Mouse (Mus musculus) heart, postnatal 36 days (tissue): ENCODE measurements at regions not wholly inside any gene's neighbourhood (a gene's known extent, or its start where the extent isn't known, plus 50 kb on each side); places are given as distances from the start of the nearest gene placed in this dataset.

Source experiments
- DNase-seq, 2 experiments: peaks; one replicate each; pipeline ENCODE4 v3.0.0; 2021 to 2022
- intact Hi-C: fragments of 180-260 bp; cut with DNase I; formaldehyde crosslinking; loops from one replicate; pipeline ENCODE4 v1.15.1; 2025

DNA sequence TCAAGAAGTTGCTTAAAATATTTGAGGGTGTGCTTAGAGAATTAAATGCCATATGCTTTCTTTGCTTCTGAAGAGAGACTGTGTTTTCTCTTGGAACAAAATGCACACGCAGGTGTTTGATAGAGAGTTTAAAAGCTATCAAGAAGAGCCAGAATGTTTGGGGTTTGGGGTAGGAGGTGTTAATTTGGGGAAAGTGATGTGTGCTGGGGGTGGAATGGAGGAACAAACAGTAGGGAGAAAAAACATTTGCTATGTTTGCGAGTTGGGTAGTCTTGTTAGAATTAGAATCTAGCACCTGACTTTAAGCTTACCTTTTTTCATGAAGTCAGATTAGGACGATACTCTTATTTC is 1248.9 kb upstream of the Zeb2 start:
- intact Hi-C loops = no loop called here
- no peak for DNase-seq

DNA sequence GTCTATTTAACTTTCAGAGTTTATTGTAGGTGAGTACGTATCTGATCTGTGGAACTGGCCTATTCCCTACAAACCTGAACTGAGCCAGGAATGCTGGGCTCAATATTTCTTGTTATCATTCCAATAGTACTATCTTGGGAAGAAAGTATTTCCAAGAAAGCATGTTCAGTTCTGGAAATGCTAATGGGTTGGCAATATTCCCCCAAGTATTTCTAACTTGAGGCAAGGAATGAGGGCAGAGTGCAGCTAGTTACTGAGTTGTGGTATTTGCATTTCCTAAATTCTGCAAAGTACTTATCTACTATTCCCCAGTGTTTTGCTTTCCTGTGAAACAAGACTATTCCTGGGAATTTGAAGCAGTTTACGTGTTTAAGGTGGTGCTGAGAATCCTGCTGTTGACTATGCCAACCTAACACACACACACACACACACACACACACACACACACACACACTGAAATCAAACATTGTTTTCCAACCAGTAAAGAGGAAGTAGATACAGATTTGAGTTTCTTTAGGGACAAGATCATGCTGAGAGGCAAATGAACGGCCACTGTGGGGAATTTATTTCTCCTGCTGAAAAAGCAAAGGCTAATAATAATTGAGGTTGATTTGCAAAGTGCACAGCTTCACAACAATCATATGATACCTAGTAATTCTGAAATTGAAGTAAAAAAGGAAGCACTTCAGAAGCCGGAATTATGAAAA is 1248.4 kb upstream of the Zeb2 start:
- no peak for DNase-seq
- intact Hi-C loops = no loop called here

DNA sequence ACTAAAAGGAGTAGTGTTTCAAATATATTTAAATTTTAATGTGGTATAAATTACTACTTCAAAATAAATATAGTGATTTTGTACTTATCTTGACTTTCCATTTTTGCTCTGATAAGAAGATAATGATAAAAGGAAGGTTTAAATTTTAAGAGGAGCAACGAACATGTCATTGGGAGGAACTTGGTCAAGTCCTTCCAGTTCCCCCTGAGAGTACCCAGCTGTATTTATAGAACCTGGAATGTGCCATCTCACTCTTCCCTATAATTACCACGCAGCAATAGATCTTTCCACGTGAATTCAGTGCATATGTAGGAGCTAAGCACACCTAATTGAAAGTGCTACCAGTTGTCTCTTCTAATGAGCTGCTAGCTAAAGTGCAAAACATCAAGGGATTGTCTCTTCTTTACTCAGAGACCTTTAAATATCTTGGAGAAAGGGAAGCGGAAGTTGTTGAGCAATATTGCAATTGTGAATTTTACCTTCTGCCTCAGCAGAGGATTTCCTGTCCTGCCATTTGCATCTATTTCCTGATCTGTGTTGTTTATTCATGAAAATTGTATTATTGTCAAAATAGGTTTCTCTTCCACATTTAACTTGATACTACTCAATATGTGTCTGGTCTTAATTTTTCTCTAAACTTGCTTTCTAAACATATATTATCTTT is 1243.0 kb upstream of the Zeb2 start:
- no peak for DNase-seq
- intact Hi-C loops = no loop called here

- DNase-seq = no peak
- intact Hi-C loops = no loop called here
These were observed 1241.0 kb upstream of the Zeb2 start for GRCm38 (mm10) chr2:46358225-46358624.

DNA sequence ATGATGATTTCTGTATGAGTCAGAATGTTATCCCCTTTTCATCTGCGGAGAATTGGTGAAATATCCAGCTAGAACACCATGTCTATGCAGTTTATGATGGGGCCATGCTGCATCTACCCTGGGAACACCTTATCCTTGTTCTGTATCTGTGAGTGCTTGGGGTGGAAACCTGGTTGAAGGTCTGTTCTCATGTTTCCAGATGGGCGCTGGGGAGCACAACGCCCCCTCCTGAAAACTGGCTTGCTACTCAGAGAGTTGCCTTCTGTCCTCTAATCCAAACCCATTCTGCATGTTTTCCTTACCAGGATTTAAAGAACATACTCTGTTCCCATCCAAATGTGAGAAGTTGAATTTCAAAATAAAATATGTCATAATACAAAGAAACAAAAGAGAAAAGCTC is 1239.5 kb upstream of the Zeb2 start:
- DNase-seq = no peak
- intact Hi-C loops = no loop called here

DNA sequence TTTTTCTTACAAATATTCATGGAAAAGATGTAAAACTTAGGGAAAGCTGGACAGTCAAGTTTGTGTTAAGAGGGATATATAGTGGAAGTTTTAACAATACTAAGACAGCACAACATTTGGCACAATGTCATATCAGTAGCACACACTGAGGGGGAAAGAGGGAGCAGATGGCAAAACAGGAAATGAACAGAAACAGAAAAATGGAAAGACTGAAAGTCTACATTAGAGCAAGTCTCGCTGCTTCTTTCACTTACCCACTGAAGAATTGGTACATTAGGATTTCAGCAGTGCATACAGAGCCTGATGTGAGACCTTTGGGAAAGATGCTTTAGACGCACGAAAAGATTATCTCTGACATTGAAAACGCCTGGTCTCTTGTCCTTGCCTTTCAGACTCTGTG is 1223.5 kb upstream of the Zeb2 start:
- intact Hi-C loops = no loop called here
- DNase-seq = no peak

DNA sequence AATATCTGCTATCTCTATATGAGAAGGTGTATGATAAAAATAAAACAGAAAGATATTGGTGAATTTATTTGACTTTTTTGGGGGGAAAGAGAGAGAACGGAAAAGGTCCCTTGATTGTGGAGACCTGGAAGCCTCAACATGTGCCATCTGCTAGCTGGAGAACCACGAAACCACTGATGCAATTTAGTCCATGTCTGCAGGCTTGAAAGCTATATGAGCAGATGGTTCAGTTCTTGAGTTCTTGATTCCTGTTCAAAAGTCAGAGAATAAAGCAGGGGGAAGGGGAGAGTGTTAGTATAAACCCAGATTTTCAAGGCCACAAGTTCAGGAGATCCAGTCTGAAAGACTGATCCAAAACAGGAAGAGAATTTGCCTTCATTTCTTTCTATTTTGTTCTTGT is 1199.5 kb upstream of the Zeb2 start:
- intact Hi-C loops = no loop called here
- DNase-seq = no peak

DNA sequence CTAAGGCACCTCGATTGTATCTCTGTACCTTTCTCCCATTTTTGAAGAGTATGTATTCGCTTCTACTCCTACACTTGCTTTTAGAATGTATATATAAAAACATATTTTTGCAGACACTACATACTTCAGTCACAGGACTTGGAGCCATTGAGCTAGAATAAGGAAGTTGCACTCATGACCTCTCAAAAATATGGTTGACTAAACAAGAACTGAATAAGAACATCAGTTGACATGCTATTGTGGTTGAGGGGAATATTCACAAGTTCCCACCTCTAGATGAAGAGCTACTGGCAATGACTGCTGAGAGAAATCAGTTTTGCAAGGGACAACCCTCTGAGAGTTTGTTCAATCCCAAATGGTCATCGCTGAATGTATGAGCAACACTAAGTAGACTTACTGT is 1198.0 kb upstream of the Zeb2 start:
- DNase-seq = no peak
- intact Hi-C loops = no loop called here

- intact Hi-C loops = no loop called here
- no peak for DNase-seq
These were observed 1190.5 kb upstream of the Zeb2 start for GRCm38 (mm10) chr2:46307582-46308153.

DNA sequence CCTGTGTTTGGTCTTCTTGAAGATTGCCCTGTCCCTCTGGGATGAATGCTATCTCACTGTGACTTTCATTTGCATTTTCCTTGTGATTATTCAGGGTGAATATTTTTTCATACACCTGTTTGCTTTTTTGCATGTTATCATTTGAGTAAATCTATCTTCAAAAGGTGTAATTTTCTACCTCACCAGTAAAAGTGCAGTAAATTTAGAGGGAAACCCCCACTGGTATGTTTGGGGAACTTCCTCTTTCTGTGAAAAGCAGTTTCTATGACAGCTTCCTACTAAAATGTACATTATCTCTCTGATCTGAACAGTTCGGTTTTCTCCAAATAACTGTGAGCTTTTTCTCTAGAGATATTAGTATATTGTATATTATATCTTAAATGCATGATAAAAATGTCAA is 1185.4 kb upstream of the Zeb2 start:
- DNase-seq = no peak
- intact Hi-C loops = no loop called here

DNA sequence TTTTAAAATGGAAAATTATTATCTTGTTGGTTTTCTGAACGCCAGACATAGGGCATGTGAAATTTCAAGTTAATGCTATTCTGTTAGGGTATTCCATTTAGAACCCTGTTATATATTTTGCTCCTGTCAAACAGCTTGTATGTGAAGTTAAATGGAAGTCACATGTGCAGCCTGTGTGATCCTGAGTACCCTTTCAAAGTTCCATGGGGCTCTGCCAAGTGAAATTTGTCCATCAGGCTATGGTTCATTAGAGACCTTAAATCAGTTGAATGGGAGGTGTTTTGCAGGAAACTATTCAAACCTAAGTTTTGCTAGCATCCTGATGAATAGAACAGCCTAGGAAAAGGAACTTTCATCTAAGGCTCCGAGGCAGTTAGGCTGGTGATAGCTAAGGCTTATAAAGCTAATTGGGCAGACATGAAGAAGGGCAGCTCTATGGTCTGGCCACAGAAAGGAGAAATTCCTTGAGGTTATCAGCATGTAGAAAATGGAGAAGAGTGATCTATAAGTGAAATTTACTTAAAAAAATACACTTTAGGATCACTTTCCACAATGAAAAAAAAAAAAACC is 1180.2 kb upstream of the Zeb2 start:
- intact Hi-C loops = no loop called here
- DNase-seq = no peak

DNA sequence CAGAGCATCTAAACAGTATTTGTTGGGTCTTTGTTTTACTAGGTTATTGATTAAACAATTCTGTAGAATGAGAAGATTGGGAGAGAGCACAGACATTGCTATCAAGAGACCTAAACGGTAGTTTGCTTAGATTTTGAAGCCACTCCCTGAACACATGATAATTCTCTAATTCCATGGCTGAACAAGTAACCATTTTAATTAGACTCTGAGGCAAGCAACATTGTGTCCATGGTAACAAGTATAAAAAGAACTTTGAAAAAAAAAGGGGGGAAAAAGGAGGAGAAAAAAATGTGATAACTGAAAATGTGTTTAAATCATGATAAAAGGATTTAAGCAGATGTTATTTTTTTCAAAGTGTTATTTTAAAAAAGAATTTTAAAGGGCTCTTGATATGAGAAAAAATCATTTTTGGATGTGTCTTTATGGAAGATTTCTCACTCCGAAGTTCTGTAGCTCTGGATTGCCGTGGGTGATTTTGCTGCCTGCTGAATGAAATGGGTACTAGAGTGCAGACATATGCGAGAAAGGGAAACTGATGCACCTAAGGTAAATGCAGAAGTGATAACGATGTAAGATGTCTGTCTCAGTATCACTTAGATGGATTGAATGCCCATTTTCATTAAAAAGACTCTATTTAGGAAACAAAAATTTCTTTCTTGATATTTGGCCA is 1166.9 kb upstream of the Zeb2 start:
- DNase-seq = no peak
- intact Hi-C loops = no loop called here

DNA sequence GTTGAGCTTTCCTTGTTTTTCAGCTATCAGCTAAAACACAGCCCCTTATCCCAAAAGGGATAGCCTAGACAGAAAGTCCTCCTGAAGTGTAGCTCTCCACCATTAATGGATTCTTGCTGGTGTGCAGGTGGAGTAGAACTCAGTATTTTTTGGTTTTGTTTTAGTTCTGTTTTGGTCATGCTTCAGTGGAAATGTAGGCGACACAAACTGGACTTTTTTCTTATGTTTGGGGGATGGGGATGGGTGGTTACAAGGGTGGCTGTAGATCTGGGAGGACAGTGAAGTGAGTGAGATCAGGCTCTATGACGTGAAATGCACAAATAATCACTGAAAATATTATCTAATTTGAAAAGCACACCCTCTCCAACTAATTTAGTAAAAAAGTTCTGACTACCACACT is 1163.6 kb upstream of the Zeb2 start:
- intact Hi-C loops = no loop called here
- no peak for DNase-seq

DNA sequence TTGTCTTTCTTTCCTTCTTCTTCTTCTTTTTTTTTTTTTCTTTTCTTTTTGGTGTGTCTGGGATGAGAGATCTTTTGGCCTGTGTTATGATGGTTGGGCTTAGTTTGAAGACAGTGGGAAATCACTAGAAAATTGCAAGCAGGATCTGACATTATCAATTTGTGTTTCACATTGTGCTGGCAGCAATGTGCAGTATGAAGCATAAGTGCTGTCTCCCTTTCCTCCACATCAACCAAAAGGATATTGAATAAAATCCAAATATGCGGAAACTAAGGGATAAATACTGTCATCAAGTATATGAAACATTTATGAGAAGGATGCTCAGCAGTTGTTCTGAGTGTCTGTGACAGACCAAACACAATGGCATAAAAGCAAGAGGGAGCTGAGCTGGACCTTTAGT is 1144.4 kb upstream of the Zeb2 start:
- no peak for DNase-seq
- intact Hi-C loops = no loop called here

- intact Hi-C loops = no loop called here
- DNase-seq = no peak
These were observed 1134.4 kb upstream of the Zeb2 start for GRCm38 (mm10) chr2:46251562-46251961.

DNA sequence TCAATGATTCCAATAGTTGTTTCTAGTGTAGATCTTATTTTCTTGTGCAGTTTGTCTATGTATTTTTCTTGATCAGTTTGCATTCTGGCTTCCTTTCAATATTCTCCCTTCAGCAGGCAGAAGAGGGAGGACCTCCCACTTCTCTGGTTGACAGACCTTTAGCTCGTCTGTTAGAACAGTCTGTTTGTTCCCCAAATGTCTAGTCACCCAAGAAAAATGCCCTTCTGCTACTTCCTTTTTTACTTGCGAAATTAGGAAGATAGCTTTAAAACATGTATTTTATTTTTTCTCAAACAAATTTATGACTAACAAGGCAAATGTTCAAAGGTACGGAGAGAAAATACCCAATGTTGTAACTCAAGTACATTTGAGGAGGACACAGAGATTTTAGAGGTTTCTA is 1128.5 kb upstream of the Zeb2 start:
- DNase-seq = no peak
- intact Hi-C loops = no loop called here

DNA sequence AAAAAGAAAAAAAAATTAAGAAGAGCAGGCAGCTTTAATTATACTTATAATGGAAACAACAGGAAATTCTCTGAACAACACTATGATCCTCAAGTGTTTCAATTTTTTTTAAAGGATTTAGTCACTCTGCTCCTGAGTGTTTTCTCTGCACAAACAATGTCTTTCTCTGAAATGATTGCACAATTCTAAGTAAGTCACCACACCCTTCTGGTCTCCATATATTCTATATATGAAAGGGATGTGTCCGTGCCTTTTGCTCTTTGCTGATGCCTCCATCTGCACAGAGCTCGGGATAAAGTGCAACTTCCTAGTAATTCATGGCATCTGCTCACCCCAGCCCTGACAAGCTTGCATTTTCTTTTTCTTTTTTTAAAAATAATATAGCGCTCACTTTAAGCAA is 1127.5 kb upstream of the Zeb2 start:
- intact Hi-C loops = no loop called here
- no peak for DNase-seq

DNA sequence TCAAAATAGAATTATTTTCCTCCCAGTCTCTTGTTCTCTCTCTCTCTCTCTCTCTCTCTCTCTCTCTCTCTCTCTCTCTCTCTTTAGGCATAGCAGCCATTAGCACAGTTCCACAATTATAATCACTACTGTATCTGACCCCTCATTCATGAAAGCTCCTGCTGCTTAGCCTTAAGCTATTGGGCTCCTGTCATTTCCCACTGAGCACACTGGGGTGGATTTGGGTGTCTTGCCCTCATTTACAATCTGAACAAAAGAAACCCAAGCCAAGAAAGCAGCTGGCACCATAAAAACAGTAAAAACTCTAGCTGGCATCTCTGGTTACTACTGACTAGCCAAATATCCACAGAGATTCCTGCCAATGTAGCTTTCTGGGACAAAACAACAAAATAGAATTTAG is 1125.6 kb upstream of the Zeb2 start:
- DNase-seq = no peak
- intact Hi-C loops = no loop called here

DNA sequence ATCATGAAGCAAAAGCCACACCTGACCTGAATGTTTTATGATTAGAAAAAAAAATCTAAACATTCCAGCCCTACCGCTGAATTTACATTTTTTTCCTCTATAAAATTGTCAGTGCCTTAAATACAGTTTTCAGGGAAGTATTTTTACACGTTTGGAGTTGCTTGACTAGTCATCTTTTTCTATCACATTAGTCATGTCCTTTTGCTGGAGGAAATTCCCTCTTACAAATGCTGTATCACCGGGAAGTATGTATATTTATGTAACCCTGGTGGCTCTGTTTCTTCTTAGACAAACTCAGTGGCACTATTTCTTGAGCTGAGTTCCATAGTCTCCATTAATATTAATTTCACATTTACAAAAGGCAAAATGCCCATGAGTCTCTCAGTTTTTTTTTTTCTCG is 1122.7 kb upstream of the Zeb2 start:
- intact Hi-C loops = no loop called here
- no peak for DNase-seq

DNA sequence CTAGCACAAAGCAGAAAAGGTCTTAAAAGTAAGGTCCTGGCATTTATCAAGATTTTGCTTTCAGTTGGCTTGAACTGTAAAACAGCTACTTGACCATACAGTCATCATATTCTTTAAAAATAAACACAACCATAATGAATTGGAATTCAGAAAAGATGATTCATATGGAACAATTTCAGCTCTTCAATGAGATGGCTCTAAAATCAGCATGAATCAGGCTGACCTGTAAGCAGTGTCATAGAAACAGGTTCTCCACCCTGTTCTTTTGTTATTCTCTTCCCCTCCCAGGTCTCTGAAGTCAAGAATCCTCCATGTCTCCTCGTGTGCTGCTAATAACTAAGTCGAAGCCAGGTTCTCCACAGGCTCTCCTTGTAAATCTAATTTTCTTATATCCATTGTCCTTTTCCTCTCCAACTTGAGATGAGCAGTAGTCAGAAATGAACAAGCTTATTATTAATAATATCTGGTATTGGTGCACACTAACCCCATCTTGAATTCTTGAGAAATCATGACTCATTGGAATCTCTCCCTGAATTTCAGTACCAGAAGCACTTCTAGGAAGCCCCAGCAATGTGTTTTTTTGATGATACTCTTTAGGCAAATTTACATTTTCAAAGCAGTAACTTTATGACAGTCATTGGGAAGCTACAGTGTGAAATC is 1113.7 kb upstream of the Zeb2 start:
- no peak for DNase-seq
- intact Hi-C loops = no loop called here

DNA sequence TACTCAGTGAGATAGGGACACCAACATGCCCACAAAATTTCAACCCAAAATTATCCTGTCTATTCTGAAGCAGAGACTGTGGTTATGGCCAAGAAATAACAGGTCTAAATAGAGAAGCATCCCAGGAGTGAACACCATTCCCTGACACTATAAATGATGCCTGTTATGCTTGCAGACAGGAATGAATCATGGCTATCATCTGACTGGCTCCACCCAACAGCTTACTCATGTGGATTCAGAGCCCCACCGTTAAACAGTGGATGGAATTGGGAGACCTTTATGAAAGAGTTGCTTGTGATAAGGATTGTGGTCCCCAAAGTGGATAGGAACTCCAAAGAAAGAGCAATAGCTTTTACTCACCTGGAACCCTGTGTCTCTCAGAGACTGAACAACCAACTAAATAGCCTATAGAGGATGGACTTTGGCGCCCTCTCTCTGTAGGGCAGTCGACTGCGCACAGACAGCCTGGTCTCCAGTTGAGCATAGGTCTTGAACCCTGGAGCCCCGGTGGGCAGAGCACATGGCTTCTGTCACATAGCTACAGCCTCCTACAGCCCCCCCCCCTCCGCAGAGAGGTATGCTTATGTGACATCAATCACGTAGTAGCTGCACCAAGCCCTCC is 1101.3 kb upstream of the Zeb2 start:
- intact Hi-C loops = no loop called here
- DNase-seq = peak in 1 of 2 experiments; percentile 2
